Mouse (Mus musculus) cortical plate, adult 2 months (tissue): ENCODE measurements around the gene Gpr62.

Source experiments
- CTCF ChIP-seq: fragments of 200-500 bp; IDR thresholded peaks from 2 replicates; pipeline ENCODE4 v1.5.1; 2011; ENCODE audit warnings: mild to moderate bottlenecking, control low read depth, low read length; ENCODE audit not compliant: insufficient read depth; ENCODE audit errors: extremely low read depth
- POLR2A ChIP-seq: fragments of 200-500 bp; IDR thresholded peaks from 2 replicates; pipeline ENCODE4 v1.6.1; 2011; ENCODE audit warnings: mild to moderate bottlenecking, low read length, control low read depth; ENCODE audit not compliant: insufficient read depth; ENCODE audit errors: extremely low read depth

DNA sequence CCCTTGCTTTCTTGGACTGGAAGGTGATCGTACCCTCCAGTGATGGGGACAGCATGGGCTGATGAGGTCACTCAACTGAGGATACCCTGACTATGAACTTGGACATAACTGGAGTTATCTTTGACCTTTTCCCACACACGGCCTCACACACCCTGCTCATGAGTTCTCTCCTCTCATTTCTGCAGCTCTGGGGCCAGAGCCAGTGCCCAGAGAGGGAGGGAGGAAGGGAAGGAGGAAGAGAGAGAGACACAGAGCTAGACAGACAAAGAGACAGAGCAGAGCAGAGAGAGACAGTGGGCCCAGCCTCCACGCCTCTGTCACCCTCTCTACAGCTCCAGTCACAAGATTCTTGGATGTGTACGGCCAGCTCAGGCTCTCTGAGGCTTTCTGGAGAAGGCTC lies 6.6 kb upstream of the Gpr62 start:
- TF ChIP-seq POLR2A (no peak), CTCF (no peak)
